Mouse (Mus musculus) fibroblast of lung, adult 2 months (primary cell): Measurements from ENCODE around the gene Rb1.

Experiments
- DNase-seq: peaks from one replicate; pipeline ENCODE4 v3.0.0-alpha.2; 2011; ENCODE audit warnings: low read depth

Rb1 gene

GRCm38 (mm10) chr14:73334926-73335805 is 9.5 kb upstream of the Rb1 start:
- DNase-seq = no peak

- DNase-seq = no peak
These were observed 8.3 kb upstream of the Rb1 start for GRCm38 (mm10) chr14:73333880-73334279.

- DNase-seq = no peak
These were observed 5.8 kb upstream of the Rb1 start for GRCm38 (mm10) chr14:73331386-73331785.

- peak; percentile 92 for DNase-seq
These were observed 4.2 kb upstream of the Rb1 start for GRCm38 (mm10) chr14:73329871-73330270.

GRCm38 (mm10) chr14:73326511-73326910 is 889 bp upstream of the Rb1 start:
- DNase-seq = no peak

- no peak for DNase-seq
These were observed 777 bp downstream of the Rb1 start for GRCm38 (mm10) chr14:73324634-73325455.

GRCm38 (mm10) chr14:73323965-73324364 is 1.7 kb downstream of the Rb1 start:
- DNase-seq = no peak

- no peak for DNase-seq
These were observed 3.5 kb downstream of the Rb1 start for GRCm38 (mm10) chr14:73322142-73322541.

- no peak for DNase-seq
These were observed 8.7 kb downstream of the Rb1 start for GRCm38 (mm10) chr14:73316933-73317332.

GRCm38 (mm10) chr14:73313864-73314263 is 11.8 kb downstream of the Rb1 start:
- no peak for DNase-seq

- DNase-seq = no peak
These were observed 12.2 kb downstream of the Rb1 start for GRCm38 (mm10) chr14:73313396-73313795.

GRCm38 (mm10) chr14:73312909-73313308 is 12.7 kb downstream of the Rb1 start:
- no peak for DNase-seq

- no peak for DNase-seq
These were observed 18.1 kb downstream of the Rb1 start for GRCm38 (mm10) chr14:73307490-73307889.

- DNase-seq = no peak
These were observed 22.4 kb downstream of the Rb1 start for GRCm38 (mm10) chr14:73303193-73303592.

GRCm38 (mm10) chr14:73301856-73302255 is 23.8 kb downstream of the Rb1 start:
- DNase-seq = no peak

- no peak for DNase-seq
These were observed 30.1 kb downstream of the Rb1 start for GRCm38 (mm10) chr14:73295512-73295911.

- DNase-seq = peak; percentile 31
These were observed 32.0 kb downstream of the Rb1 start for GRCm38 (mm10) chr14:73293616-73294015.

- DNase-seq = no peak
These were observed 33.2 kb downstream of the Rb1 start for GRCm38 (mm10) chr14:73292434-73292833.

- no peak for DNase-seq
These were observed 35.7 kb downstream of the Rb1 start for GRCm38 (mm10) chr14:73289915-73290314.

GRCm38 (mm10) chr14:73280996-73281395 is 44.6 kb downstream of the Rb1 start:
- no peak for DNase-seq

- no peak for DNase-seq
These were observed 46.5 kb downstream of the Rb1 start for GRCm38 (mm10) chr14:73279096-73279495.

- DNase-seq = no peak
These were observed 53.8 kb downstream of the Rb1 start for GRCm38 (mm10) chr14:73271807-73272206.

- DNase-seq = no peak
These were observed 59.5 kb downstream of the Rb1 start for GRCm38 (mm10) chr14:73266166-73266565.
